Mouse (Mus musculus) urinary bladder, adult 2 months (tissue): Measurements from ENCODE around the gene Enc1. TPM values are rescaled to one million over a fixed set of nuclear protein-coding genes. Genes with fewer than 3 reads are reported as not detected.
"Not testable (repeated sequence)": the region's sequence is repeated elsewhere in the genome, so short reads cannot be mapped to it uniquely, and the experiment has no call there.

Source experiments
- DNase-seq: peaks from one replicate; pipeline ENCODE4 v3.0.0; 2022; ENCODE audit warnings: low spot score
- polyA plus RNA-seq: library from polyadenylated mRNA; depleted of rRNA; stranded (reverse); fragments of >200 nt; gene quantifications from 2 replicates; pipeline ENCODE4 v1.2.3, GENCODE M21; 2012

Gene Enc1
- polyA plus RNA-seq, 1 experiment, result 9.3 TPM

GRCm38 (mm10) chr13:97250551-97251380 lies 9.9 kb downstream of the Enc1 start:
- DNase-seq, result no peak

DNA sequence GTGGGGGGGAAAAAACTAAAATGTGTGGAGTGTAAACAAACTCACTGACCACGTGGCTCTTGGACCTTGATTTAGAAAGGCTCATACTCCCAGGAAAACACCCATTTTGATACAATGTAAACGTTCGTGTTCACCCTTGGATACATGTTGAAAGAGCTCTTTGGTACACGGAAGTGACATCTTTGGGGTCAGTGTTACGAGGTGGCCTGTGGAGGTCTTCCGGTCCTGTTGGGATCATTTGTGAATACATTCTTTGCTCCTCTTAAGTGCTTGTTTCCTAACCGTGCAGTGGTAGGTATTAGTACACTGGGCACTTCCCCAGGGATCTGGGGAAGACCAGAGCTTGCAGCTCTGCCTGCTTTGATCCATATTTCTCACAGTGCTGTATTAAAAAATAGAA lies 10.8 kb downstream of the Enc1 start:
- DNase-seq, result no peak

- no peak for DNase-seq
Measured at GRCm38 (mm10) chr13:97252469-97252868, 11.6 kb downstream of the Enc1 start.

- no peak for DNase-seq
Measured at GRCm38 (mm10) chr13:97253418-97253981, 12.6 kb downstream of the Enc1 start.

GRCm38 (mm10) chr13:97253994-97254393 lies 13.1 kb downstream of the Enc1 start:
- no peak for DNase-seq

- no peak for DNase-seq
Measured at GRCm38 (mm10) chr13:97254564-97255164, 13.8 kb downstream of the Enc1 start.

- no peak for DNase-seq
Measured at GRCm38 (mm10) chr13:97255976-97256848, 15.3 kb downstream of the Enc1 start.

DNA sequence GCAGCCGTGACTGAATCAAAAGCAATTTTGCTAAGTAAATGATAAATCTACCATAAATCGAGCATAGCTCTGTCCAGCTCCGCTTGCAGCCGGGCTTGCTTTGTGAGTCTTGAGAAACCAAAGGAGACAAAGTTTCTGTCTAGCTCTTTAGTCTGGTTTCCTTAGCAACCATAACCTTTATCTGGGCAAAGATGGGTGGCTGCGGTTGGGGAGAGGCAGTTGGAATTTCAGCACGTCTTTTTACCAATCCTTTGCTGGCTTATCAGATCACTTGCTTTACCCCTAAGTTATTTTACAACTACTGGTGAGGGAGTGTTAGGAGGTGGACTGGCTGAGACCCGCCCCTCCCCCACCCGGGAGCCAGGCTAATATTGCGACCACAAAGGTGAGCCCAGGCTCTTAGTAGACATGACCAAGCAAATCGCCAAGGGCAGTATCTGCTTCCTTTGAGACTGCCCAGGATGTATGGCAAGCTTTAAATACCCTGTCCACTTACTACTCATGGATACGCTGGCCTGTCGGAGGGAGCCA lies 16.0 kb downstream of the Enc1 start:
- DNase-seq, result no peak

DNA sequence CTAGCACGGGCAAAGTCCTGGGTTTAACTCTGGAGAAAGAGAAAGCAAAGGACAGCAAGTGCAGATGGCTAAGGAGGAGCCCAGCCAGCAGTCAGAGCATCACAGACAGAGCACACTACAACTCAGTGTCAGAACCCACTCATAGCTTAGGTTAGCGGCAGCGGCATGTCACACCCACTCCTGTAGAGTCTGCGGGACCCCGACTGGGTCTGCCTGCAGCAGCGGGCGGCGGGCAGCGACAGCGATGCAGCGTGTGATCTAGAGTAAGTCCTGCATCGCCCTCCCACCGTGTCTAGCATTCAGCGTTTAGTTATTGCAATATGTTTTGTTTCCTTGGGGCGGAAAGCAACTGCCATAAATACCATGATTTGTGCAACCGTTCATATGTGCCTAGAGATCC lies 18.4 kb downstream of the Enc1 start:
- no peak for DNase-seq

- DNase-seq, result no peak
Measured at GRCm38 (mm10) chr13:97260456-97261180, 19.7 kb downstream of the Enc1 start.

GRCm38 (mm10) chr13:97261549-97261948 lies 20.6 kb downstream of the Enc1 start:
- DNase-seq, result no peak

DNA sequence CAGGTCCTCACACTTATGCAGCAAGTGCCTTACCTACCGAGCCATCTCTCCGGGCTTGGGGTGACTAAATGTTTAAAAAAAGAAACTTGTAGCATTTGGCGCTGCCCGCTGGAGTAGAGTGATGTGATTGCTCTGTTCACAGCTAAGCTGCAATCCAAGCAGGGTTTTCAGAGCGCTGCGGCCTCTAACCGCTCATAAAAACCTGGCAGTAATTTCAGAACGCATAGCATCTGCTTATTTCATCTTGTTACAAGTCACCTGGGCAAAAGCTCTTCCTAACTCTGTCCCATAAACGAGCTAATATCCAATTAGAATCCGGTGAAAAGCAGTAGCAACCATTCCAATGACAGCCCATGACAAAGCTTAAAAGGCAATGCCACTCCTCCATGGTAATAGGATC lies 21.8 kb downstream of the Enc1 start:
- no peak for DNase-seq

DNA sequence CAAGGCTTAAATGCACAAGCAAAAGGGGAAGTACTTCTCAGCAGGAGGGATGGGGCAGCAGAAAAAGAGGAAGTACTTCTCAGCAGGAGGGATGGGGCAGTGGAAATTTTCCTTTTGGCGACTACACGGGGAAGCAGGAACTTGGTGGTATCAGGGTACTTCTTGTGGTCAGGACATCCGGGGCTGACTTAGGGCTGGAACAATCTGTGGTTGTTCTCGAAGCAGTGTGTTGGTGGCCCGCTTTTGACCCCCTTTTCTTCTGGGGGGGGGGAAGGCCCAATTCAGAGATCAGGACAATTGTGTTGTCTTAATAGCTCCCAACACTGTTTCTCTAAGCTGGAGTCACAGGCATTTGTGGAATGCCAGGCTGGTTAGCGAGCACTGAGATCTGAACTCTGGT lies 24.6 kb downstream of the Enc1 start:
- not testable (repeated sequence) for DNase-seq

GRCm38 (mm10) chr13:97270723-97271122 lies 29.8 kb downstream of the Enc1 start:
- DNase-seq, result no peak

DNA sequence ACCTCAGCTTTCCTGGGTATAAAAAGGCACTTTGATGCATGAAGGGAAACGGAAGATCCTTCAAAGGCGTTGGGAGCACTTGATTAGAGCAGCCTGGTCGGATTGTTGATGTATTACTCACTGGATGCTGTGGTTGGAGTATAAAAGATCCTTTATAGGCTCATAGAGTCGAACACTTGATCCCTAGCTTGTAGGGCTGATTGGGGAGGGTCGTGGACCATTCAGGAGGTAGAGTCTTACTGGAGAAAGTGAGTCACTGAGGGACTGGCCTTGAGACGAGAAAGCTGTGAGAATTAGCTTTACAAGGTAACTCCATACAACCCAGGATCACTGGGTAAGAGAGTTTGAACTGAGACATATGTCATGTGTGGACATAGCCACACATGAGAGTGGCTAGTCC lies 30.7 kb downstream of the Enc1 start:
- DNase-seq, result no peak

DNA sequence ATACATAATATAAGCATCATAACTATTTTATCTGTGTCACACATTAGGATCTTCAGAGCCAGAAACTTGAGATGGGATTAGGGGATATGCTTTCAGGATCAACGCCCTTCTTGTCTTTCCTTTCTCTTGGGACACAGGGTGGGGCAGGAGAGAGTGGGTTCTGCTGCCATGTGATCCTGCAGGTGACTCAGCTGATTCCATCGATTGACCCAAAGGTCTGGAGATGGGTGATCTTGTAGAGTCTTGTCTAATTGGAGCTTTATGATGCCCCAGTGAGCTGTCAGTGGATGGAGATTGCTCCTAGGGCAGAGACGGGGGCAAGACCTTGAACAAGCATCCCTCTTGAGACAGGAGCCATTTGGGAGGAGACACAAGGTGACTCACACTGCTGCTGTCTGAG lies 33.9 kb downstream of the Enc1 start:
- no peak for DNase-seq

GRCm38 (mm10) chr13:97275482-97275881 lies 34.6 kb downstream of the Enc1 start:
- no peak for DNase-seq

DNA sequence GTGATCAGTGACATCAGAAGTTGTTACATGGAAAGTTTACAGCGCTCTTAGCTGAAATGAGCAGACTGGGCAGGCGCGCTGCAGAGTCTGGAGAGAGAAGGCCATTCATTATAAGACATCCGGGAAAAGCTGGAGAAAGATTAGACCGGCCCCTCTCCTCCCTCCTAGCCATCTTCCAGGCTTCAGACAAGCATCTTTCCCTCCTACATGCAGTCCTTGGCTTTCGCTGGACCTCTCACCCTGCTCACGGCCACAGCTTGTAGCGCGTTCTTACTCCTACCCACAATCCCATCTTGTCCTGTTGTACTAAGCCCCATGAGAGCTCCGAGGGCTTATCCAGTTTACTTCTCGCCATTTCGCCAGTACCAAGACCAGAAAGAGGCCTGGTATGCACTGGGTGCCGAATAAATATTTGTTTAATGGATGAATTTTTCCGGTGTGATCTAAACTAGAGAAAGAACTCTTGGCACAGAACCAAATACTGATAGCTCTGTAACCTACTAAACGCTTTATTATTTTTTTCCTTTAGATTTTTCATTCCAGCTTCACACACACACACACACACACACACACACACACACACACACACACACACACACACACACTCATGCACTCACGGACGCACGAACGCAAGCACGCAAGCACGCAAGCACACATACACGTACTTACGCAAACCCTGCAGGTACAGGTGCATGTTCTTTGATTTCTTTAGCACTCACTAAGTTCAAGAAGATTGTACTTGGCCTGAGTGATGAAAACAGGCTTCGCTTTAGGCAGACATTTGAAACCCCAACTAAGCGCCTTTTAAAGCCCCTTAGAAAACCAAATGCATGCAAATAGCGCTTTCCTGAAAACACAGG lies 41.4 kb downstream of the Enc1 start:
- DNase-seq, result no peak

DNA sequence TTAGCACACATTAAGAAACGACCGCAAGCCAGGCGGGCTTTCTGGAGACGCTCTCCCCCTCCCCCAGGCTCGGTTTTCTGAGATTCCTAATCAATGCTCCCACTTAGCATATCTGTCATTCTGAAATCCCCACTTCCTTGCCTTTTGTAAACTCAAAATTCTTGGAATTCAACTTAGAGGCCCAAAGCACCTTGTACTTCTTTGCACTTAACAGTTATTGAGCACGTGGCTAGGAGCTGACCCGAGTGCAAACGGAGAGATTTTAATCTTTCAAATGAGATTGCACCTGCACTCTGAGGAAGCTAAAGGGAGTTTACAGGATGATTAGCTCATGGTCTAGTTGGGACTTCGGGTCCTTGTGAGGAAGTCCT lies 42.0 kb downstream of the Enc1 start:
- DNase-seq, result no peak

GRCm38 (mm10) chr13:97287046-97287445 lies 46.1 kb downstream of the Enc1 start:
- DNase-seq, result no peak
